Mouse (Mus musculus) G1E-ER4 (cell line): Measurements from ENCODE around the gene Prr7. TPM values are rescaled to one million over a fixed set of nuclear protein-coding genes. Genes with fewer than 3 reads are reported as not detected.

Source experiments
- GATA1 ChIP-seq: IDR thresholded peaks from one replicate; pipeline ENCODE4 v1.8.0; 2012; ENCODE audit warnings: low read length, inconsistent platforms
- polyA plus RNA-seq: library from polyadenylated mRNA; stranded (reverse); fragments of >175 nt; gene quantifications from 2 replicates; pipeline ENCODE4 v1.2.3, GENCODE M21; 2012

Prr7 gene
- polyA plus RNA-seq, 1 experiment = 6.8 TPM

DNA sequence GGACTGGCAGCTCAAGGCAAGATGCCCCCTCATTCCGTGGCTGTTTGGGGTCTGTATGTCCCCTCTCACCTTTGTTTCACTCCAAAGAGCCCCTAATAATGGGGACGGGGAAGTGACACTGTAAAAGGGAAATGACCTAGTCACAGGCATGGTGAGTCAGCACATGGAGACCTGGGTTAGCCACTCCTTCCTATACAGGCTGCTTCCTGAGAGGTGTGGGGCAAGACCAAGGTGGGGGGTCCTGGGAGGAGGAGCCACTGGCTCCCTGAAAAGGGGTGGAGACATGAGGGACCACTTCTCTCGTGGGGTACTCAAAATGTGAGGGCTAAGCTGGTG lies 46.2 kb downstream of the Prr7 start:
- TF ChIP-seq GATA1 = no peak

DNA sequence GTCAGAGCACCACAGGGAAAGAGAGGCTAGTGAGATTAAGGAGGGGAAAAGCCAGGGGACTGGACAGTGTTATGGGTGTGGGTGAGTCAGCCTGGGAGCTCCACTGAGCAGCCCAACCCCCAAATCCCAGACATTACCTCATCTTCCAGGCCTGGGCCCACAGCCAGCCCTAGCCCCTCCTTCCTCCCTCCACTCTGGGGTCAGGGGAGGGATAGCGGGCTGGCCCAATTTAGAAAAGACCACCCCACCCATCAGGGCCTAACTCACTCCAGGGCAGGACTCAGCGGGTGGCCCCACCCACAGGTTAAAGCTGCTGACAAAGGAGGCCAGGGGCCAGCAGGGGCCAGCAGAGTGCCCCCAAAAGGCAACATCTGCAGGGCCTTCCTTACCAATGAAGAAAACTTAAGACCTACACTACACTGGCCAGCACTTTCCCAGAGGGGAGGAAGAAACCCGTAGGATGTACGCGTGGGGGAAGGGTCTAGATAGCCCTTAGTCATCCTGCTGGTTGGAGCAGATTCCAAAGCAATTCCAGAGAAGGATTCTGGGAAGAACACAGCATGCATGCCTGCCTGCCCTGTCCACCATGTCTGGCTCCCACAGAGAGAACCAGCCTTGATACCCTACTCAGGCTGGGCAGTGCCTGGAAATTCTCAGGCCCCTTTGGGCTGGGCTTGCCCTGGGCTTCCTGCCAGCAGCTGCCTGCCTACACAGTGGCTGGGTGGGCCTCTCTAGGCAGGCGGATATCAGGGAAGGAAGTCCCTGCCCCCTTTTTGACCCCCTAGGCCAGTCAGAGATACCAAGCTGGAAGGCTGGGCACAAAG lies 46.8 kb downstream of the Prr7 start:
- no peak for TF ChIP-seq GATA1

DNA sequence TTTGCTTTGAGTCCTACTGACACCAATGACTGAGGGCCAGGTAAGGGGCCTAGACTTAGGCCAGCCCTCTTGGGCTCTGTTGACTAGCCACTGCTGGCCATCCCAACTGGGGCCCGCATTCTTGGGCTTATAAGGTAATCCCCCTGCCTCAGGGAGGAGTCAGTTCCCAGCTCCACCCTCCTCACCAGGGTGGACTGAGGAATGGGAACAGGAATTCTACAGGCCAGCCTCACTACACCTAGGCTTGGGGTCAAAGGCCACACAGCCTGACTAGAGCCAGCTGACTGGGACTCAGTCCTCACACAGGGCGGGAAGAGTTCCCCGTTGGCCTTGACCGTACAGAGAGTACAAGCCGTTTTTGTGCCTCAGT lies 47.4 kb downstream of the Prr7 start:
- TF ChIP-seq GATA1 = no peak

DNA sequence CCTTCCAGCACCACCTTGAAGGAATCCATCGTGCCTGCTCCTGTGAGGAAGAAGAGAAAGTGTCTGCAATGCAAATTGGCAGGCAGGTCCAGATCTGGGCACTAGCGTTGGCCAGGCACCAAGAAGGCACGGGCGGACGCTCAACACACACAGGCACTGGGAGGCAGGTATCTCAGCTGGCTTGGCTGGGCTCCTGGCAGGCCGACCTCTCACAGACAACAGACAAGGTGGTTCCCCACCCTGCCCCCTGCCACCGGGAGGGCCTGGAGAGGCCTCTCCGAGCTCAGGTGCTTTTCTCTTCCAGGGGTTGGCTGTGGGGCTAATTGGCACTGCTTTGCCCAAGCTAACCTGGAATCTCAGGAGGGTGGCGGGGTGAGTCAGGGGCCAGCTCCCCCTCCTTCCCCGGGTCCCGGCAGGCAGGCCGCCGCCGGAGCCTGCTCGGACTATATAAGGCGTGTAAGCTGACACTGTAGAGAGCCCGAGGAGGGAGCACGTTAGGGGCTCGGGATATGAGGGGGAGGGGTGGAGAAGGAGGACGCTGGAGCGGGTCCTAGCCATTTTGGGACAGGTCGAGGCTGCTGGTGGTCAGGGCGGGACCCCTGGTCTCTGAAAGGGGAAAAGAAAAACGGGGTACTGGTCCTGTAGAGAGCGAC lies 48.4 kb downstream of the Prr7 start:
- TF ChIP-seq GATA1 = no peak

DNA sequence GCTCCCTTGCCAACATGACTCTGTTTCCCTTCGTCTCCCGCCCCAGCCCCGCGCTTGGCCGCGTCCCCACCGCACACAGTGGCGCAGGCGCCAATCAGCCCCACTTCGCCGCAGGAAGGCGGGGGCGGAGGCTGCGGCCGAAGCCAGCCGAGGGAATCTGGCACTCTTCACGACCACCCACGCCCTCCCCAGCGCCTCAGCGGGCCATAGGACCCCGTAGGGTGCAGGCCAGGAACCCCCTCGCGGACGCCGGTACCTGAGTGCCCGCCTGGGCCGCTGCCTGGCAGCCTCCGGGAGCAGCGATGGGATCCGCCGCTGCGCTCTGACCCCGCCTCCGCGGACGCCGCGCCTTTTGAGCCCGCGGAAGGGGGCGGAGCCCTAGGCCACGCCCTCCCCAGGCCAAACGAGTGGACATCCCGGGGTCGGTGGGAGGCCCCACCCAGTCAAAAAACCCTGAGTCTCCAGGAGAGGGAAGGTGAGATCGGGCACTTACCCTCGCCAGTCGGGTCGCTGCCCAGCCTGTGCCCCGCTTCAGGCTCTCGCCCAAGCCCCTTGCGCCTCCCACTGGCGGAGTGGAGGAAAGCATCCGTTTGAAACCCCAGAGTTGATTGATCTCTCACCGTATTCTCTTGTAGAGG lies 49.2 kb downstream of the Prr7 start, which contains the start of gene Pdlim7:
TSS of gene Pdlim7 (minus strand) at position 566 of the 638 bp plus-strand sequence.
- TF ChIP-seq GATA1 = no peak

DNA sequence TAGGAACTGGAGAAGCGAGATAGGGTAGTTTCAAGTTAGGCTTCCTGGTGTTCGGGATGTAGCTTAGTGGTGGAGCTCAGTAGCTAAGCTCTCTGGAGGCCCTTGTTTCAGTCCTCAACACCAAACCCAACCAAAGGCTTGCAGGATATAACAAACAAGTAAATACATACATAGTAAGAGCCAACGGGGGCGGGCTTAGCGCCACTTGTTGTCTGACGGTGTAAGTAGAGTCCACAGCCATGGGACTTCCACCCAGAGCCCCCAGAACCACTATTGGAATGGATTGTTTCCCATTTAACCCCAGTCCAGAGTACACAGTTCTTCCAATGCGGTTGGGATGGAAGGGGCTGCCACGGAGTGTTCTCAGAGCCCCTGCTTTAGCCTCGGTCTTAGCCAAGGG lies 49.8 kb downstream of the Prr7 start:
- TF ChIP-seq GATA1 = no peak

DNA sequence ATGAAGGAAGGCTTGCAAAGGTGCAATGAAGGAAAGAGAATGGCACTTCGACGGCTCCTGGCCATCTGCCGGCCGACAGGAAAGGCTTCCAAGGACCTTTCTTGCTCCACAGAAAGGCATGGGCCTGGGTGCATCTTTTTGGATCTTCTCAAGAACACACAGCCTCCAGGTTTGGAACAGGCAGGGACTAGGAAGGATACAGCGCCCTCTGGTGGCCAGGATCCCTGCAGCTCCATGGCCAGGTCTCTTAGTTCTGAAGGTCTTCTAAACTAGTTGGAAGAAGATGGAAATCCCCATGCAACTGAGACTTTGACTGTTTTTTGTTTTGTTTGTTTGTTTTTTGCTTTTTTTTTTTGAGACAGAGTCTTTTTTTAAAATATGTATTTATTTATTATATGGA lies 52.9 kb downstream of the Prr7 start:
- no peak for TF ChIP-seq GATA1

DNA sequence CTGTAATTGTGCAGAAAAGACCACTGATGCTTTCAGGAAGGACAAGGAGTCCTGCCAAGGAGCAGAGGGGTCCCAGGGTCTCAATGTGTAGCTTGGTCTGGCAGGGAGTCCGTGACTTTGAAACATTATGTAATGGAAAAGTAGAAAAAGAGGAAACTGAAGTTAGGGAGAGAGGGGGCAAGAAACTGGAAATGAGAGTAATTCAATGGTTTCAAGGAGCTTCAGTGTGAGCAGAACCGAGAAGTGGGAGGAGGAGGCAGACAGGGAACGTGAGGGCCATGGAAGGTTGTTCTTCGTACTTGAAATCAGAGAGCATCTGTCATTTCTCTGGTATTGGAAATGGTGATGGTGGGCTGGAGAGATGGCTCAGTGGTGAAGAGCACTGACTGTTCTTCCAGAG lies 55.5 kb downstream of the Prr7 start:
- TF ChIP-seq GATA1 = no peak

DNA sequence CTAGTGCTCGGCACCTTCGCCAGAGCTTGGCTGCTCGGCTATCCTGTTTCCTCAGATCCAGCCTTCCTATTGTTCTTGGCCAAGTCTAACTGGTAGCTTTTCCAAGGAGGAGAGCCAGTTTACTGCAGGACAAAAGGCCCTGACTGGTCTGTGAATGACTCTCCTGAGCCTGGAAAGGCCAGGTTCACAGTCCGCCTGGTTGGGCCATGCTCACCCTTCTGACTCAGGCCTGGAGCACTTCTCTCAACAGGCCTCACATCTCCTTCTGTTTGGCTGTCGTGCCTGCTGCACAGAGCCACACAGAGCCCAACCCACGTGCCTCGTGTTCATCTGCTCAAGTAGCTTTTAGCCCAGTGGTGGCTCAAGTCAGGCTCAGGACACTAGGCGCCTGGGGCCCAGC lies 58.7 kb downstream of the Prr7 start:
- TF ChIP-seq GATA1 = no peak

Other genes with a start within 250 kb of the Prr7 start
- gene Prelid1, start 143.8 kb upstream of the Prr7 start, polyA plus RNA-seq = 485 and 727 TPM in 2 replicates
- 107 and 132 TPM in 2 replicates for gene Rab24, start 142.3 kb upstream of the Prr7 start, polyA plus RNA-seq
- gene Mxd3, start 134.4 kb upstream of the Prr7 start, polyA plus RNA-seq = 10.1 and 10.8 TPM in 2 replicates
- 64.6 and 99.2 TPM in 2 replicates for gene Lman2, start 101.5 kb upstream of the Prr7 start, polyA plus RNA-seq
- gene Rgs14, start 94.5 kb upstream of the Prr7 start, polyA plus RNA-seq = 3.2 and 3.4 TPM in 2 replicates
- gene Slc34a1, start 66.1 kb upstream of the Prr7 start, polyA plus RNA-seq = not detected in 2 replicates
- gene Pfn3, start 49.0 kb upstream of the Prr7 start, polyA plus RNA-seq = not detected in 2 replicates
- gene F12, start 37.5 kb upstream of the Prr7 start, polyA plus RNA-seq = not detected in 2 replicates
- gene Grk6, start 19.2 kb upstream of the Prr7 start, polyA plus RNA-seq = 82.8 and 89.1 TPM in 2 replicates
- gene Dbn1, start 23.8 kb downstream of the Prr7 start, polyA plus RNA-seq = 0.03 TPM in 1 of 2 replicates, not detected in the other
- gene Pdlim7, start 49.4 kb downstream of the Prr7 start, polyA plus RNA-seq = 65.8 and 78.9 TPM in 2 replicates
- 1.1 and 1.3 TPM in 2 replicates for gene Dok3, start 65.0 kb downstream of the Prr7 start, polyA plus RNA-seq
- gene Ddx41, start 72.4 kb downstream of the Prr7 start, polyA plus RNA-seq = 82.6 and 88.1 TPM in 2 replicates
- 47.5 and 48.5 TPM in 2 replicates for gene Fam193b, start 106.9 kb downstream of the Prr7 start, polyA plus RNA-seq
- gene Tmed9, start 109.5 kb downstream of the Prr7 start, polyA plus RNA-seq = 180 and 194 TPM in 2 replicates
- 21.0 and 22.2 TPM in 2 replicates for gene B4galt7, start 135.6 kb downstream of the Prr7 start, polyA plus RNA-seq
- gene Caml, start 158.7 kb downstream of the Prr7 start, polyA plus RNA-seq = 27.0 and 31.7 TPM in 2 replicates
- gene Ddx46, start 170.8 kb downstream of the Prr7 start, polyA plus RNA-seq = 40.6 and 42.0 TPM in 2 replicates
- 19.5 and 22.1 TPM in 2 replicates for gene B230219D22Rik, start 228.9 kb downstream of the Prr7 start, polyA plus RNA-seq